Mouse (Mus musculus) intestine, embryonic 14.5 days (tissue): ENCODE results near the gene Rtn4r. TPM values are rescaled to one million over a fixed set of nuclear protein-coding genes. Genes with fewer than 3 reads are reported as not detected.

ENCODE experiments used
- ATAC-seq: fragments of 200-750 bp; cut with Nextera tagmentation; replicated peaks from 2 replicates; pipeline ENCODE4 v1.8.0; 2017; ENCODE audit warnings: low read depth, moderate number of reproducible peaks, moderate TSS enrichment, moderate library complexity; ENCODE audit not compliant: low FRiP score, low TSS enrichment
- DNase-seq: peaks from one replicate; pipeline ENCODE4 v3.0.0-alpha.2; 2018; ENCODE audit warnings: low spot score
- H3K27ac ChIP-seq: fragments of 300-500 bp; sonication (generic); 2 replicates; pipeline ENCODE4 v1.5.1; 2014; ENCODE audit warnings: low read depth, mild to moderate bottlenecking, control low read depth
- H3K27me3 ChIP-seq: fragments of 300-500 bp; sonication (generic); replicated peaks from 2 replicates; pipeline ENCODE4 v1.6.1; 2014; ENCODE audit warnings: low read length, control low read depth; ENCODE audit not compliant: control insufficient read depth, insufficient read depth
- H3K36me3 ChIP-seq: fragments of 300-500 bp; sonication (generic); 2 replicates; pipeline ENCODE4 v1.6.1; 2014; ENCODE audit warnings: low read length, control low read depth; ENCODE audit not compliant: control insufficient read depth, insufficient read depth
- H3K4me1 ChIP-seq: fragments of 300-500 bp; sonication (generic); replicated peaks from 2 replicates; pipeline ENCODE4 v1.6.1; 2014; ENCODE audit warnings: low read length, control low read depth, mixed read lengths; ENCODE audit not compliant: control insufficient read depth, insufficient read depth
- H3K4me2 ChIP-seq: fragments of 300-500 bp; sonication (generic); 2 replicates; pipeline ENCODE4 v1.6.1; 2014; ENCODE audit warnings: low read length
- H3K4me3 ChIP-seq: fragments of 300-500 bp; sonication (generic); 2 replicates; pipeline ENCODE4 v1.5.1; 2014; ENCODE audit warnings: low read depth, low read length, control low read depth, mixed read lengths
- H3K9ac ChIP-seq: fragments of 300-500 bp; sonication (generic); 2 replicates; pipeline ENCODE4 v1.6.1; 2014; ENCODE audit warnings: mild to moderate bottlenecking, low read length
- H3K9me3 ChIP-seq: fragments of 300-500 bp; sonication (generic); 2 replicates; pipeline ENCODE4 v1.6.1; 2016; ENCODE audit warnings: low read length, control low read depth; ENCODE audit not compliant: control insufficient read depth
- whole genome bisulfite sequencing: fragments of 180-500 bp; shearing (Covaris S2); extraction: QIAGEN DNeasy Blood & Tissue Kit; methylation state at CpG from one replicate; pipeline ENCODE4 v1.1.7; 2014; 5-methylcytosine and 5-hydroxymethylcytosine counted together
- polyA plus RNA-seq: library from polyadenylated mRNA; unstranded; fragments of >200 nt; fragmentation: Nextera tagmentation; extraction: Ambion mirVana; gene quantifications from 2 replicates; pipeline ENCODE4 v1.2.1, GENCODE M21; 2014

Gene Rtn4r
- polyA plus RNA-seq, 1 experiment from 2014 or later: 5.3 TPM

DNA sequence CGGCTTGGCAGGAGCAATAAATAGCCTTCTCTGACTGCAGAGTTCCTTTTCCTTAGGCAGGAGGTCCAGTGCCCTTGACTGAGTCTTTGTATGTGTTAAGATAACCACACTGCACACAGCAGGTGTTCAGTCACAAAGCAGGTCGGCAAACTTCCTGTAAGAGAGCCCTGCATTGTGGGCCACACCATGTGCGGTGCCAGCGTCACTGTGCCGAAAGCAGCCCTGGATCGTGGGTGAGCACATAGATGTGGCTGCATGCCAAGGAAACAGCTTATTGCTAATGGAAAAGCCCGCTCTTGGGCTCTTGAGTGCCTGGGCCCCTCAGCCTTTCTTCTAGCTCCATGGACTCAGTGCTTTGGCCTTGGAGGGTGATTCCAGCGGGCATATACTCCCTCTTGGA lies 16.8 kb downstream of the Rtn4r start:
- H3K36me3 ChIP-seq: no peaks in the 10 kb centered on the region
- 78% methylated on average over 8 of the region's 8 CpGs for WGBS
- H3K4me2 ChIP-seq: no peak overlapping the region
- 0 out of 2 replicates have a peak, but pooled peaks cover 3% of the 10 kb centered on the region for H3K4me1 ChIP-seq
- DNase-seq (no peak), ATAC-seq (no peak)
- no peak overlapping the region for H3K27ac ChIP-seq
- no peaks in the 10 kb centered on the region for H3K9me3 ChIP-seq
- H3K4me3 ChIP-seq: no peak overlapping the region
- H3K27me3 ChIP-seq: no peaks in the 10 kb centered on the region
- H3K9ac ChIP-seq: no peak overlapping the region

DNA sequence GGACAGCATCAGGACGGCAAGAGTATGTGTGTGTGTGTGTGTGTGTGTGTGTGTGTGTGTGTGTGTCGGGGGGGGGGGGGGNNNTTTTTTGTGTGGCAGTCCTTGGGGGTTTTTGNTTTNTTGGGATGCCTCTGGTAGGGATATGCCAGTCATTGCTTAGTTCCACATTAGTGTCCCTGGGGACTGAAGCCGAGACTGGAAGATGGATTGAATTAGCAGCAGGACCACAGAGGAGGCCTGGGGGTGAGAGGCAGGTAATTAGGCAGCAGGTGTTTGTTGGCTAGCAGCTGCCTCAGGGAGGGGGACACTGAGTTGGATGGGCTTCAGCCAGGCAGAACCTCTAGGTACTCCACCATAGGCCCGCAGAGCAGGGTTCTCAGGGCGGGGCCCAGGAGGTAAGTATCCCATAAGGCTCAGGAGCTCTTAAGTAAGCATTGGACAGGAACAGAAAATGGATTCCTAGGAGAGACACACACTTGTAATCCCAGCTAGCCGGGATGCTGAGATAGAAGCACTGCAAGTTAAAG lies 18.0 kb downstream of the Rtn4r start:
- Histone ChIP-seq H3K36me3 (no peaks in the 10 kb centered on the region), H3K4me2 (no peak overlapping the region), H3K27me3 (no peaks in the 10 kb centered on the region), H3K27ac (no peak overlapping the region), H3K4me3 (no peak overlapping the region), H3K4me1 (0 out of 2 replicates have a peak, but pooled peaks cover 3% of the 10 kb centered on the region), H3K9ac (no peak overlapping the region), H3K9me3 (no peaks in the 10 kb centered on the region)
- no peak for DNase-seq
- no peak for ATAC-seq
- WGBS: 79% methylated on average over 5 of the region's 6 CpGs

DNA sequence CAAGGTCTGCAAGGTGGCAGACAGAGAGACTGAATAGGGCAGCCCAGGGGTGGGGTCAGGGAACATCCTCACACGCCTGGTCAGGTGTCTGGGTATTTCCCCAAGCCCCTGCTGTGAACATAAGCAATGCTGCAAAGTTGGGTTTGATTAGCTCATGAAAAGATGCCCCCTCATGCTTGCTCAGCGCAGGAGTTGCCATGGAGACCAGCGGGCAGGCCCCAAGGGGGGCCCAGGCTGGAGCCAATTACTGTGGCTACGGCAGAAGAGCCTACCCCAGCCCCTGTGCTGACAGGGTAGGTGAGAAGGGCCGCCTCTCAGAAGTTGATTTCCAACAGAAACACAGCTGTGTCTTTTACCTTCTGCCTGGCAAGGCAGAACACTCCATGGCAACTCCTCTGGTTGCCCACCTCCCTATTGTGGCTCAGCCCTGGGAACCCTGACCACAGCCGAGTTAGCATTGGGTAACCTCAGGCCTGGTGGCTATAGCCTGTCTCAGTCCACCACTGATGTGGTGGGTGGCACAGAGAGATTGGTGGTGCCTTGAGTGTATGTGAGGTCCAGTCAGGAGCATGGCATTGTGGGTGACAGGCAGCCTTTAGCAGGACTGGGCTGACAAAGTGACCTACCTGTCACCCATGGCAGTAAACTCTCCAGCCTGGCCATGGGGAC lies 20.9 kb downstream of the Rtn4r start:
- no peak for DNase-seq
- no peak for ATAC-seq
- no peaks in the 10 kb centered on the region for H3K36me3 ChIP-seq
- no peaks in the 10 kb centered on the region for H3K27me3 ChIP-seq
- no peak overlapping the region for H3K4me3 ChIP-seq
- 32% methylated on average over 6 of the region's 6 CpGs for WGBS
- H3K27ac ChIP-seq: no peak overlapping the region
- no peak overlapping the region for H3K9ac ChIP-seq
- H3K4me2 ChIP-seq: no peak overlapping the region
- H3K4me1 ChIP-seq: 0 out of 2 replicates have a peak, but pooled peaks cover 3% of the 10 kb centered on the region
- no peaks in the 10 kb centered on the region for H3K9me3 ChIP-seq

DNA sequence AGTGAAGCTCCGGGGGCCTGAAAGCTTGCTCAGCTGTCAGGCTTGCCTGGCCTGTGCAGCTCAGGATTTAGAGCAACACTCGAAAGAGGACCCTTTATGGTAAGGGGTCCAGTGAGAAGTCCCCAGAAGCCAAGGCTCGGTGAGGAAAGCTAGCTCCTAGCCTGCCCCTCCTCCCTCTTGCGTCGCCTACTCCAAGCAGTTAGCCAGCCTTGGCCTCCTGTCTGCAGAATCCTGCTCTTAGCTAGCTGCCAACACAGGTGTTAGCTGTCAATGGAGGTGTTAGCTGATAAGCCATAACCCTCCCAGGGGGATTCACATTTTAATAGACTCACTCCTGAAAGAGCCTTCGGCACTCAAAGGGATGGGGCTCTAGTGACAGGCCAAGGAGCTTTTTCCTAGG lies 21.8 kb downstream of the Rtn4r start:
- 50% methylated on average over 6 of the region's 6 CpGs for WGBS
- no peak overlapping the region for H3K27ac ChIP-seq

DNA sequence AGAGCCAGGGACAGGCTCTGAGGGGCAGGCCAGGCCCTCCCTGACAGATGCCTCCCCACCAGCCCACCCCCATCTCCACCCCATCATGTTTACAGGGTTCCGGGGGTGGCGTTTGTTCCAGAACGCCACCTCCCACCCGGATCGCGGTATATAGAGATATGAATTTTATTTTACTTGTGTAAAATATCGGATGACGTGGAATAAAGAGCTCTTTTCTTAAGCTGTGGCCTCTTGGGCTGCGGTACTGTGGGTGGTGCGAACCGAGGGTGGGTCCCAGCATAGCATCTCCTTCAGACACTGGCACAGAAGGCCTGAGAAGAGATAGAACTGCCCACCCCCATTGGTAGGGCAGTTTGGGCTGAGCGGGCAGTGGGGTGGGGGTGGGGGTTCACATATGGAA lies 24.7 kb downstream of the Rtn4r start:
- no peaks in the 10 kb centered on the region for H3K36me3 ChIP-seq
- no peak overlapping the region for H3K27ac ChIP-seq
- H3K9me3 ChIP-seq: no peaks in the 10 kb centered on the region
- peaks cover 20% of the 10 kb centered on the region for H3K4me1 ChIP-seq
- no peak for ATAC-seq
- DNase-seq: no peak
- H3K9ac ChIP-seq: no peak overlapping the region
- H3K4me2 ChIP-seq: no peak overlapping the region
- no peaks in the 10 kb centered on the region for H3K27me3 ChIP-seq
- 91% methylated on average over 12 of the region's 12 CpGs for WGBS
- H3K4me3 ChIP-seq: no peak overlapping the region

More for the DNA sequence above, 21.8 kb downstream of the Rtn4r start:
- Histone ChIP-seq H3K4me2 (no peak overlapping the region), H3K27me3 (no peaks in the 10 kb centered on the region), H3K4me1 (peaks cover 3% of the 10 kb centered on the region; the same call in 1 of the 2 replicates), H3K9ac (no peak overlapping the region), H3K36me3 (no peaks in the 10 kb centered on the region), H3K9me3 (no peaks in the 10 kb centered on the region), H3K4me3 (no peak overlapping the region)
- no peak for DNase-seq
- no peak for ATAC-seq

DNA sequence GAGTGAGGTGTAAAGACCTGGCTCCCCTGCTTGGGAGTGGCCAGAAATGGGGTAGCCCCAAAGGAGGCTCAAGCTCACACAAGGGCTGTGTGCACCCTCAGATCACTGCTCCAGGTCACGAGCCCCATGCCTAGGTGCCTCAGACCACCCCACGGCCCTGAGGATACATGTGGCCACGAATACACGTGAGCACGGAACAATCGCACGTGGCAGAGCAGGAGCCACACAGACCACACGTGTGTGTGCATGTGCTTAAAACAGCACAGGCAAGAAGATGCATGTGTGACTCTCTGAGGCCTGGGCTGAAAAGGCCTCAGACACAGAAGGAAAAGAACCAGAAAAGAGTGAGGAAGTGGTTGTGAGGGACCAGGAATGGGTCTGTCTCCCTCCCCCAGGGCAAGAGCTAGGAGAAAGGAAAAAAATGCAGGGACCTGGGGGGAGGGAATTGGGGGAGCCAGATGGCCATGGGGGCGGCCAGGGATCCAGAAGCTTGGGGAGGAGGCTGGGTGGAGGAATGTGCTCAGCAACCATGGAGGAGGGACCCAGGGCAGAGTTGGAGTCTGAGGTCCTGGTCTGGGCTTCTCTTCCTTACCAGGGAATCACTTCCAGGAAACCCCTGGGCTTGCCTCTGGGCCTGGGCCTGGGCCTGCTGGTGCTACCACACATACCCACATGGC lies 25.5 kb downstream of the Rtn4r start:
- Histone ChIP-seq H3K27me3 (no peaks in the 10 kb centered on the region), H3K9me3 (no peaks in the 10 kb centered on the region), H3K4me1 (peaks cover 21% of the 10 kb centered on the region), H3K4me2 (no peak overlapping the region), H3K4me3 (no peak overlapping the region), H3K27ac (no peak overlapping the region), H3K36me3 (no peaks in the 10 kb centered on the region), H3K9ac (no peak overlapping the region)
- 87% methylated on average over 9 of the region's 9 CpGs for WGBS
- DNase-seq (no peak), ATAC-seq (no peak)

DNA sequence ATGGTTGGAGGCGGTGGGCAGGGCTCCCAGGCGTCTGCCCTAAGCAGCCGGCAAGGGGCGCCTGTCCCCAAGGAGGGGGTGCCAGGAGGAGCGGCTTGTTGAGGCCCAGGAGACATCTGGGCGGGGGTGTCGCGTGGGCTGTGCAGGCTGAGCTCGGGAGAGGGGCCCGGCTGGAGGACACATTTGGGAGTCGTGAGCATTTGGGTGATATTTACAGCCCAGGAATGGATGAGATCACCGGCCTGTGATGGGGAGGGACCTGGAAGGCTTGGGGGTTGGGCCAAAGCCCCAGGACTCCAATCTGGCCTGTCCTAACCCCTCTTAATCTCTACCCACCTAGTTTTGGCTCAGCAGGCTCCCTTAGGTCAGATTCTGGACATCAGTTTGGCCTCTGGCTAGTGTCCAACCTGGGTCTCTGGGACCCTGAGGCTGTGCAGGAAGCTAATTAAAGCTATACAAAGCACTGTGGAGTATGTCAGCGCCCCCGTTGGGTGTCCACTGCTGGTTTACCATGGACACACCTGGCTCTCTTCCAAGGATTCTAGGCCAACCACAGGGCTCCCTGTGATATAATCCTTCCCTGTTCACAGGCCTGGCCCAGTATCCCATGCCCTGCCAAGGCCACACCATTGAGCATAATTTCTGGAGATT lies 27.2 kb downstream of the Rtn4r start:
- Histone ChIP-seq H3K4me2 (no peak overlapping the region), H3K4me3 (no peak overlapping the region), H3K9me3 (no peaks in the 10 kb centered on the region), H3K9ac (no peak overlapping the region), H3K27me3 (no peaks in the 10 kb centered on the region), H3K36me3 (no peaks in the 10 kb centered on the region), H3K4me1 (peaks cover 18% of the 10 kb centered on the region), H3K27ac (no peak overlapping the region)
- ATAC-seq (peak; percentile 17; the same call in 1 of the 2 replicates), DNase-seq (no peak)
- WGBS: 22% methylated on average over 14 of the region's 14 CpGs

DNA sequence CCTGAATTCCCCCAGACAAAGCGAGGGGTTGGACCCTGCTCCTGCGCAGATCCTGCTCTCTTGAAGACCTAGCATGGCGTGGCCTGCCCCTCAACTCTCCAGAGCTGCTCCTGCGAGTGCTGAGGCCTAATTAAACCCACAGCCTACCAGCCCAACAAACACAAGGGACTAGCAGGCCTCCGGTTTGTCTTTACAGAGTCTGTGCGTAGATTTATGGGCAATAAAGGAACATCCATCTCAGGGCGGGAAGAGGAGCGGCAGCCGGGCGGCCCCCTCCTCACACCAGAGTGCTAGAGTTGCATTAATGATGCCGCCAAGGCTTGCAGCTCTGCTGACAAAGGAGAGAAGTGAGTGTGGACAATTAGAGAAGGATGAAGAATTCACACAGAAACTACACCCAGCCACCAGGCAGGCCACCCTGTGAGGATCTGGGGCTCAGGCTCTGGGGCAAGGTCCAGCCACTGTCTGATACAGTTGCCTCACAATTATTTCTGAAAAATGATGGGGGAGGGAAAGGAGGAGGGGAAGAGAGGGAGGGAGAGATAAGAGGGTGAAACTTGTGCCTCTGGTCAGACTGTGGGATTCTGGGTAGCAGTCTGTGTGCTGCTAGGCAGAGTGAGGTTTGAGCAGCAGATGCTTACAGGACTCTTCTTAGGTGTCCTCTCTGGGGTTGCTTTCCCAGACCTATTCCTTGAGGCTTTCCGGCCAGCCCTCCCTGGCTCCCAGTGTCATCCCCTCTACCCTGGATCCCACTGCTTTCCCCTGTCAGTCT lies 29.3 kb downstream of the Rtn4r start:
- Histone ChIP-seq H3K9ac (no peak overlapping the region), H3K36me3 (no peaks in the 10 kb centered on the region), H3K27ac (no peak overlapping the region), H3K4me2 (no peak overlapping the region), H3K9me3 (no peaks in the 10 kb centered on the region), H3K27me3 (no peaks in the 10 kb centered on the region), H3K4me3 (no peak overlapping the region), H3K4me1 (peaks cover 31% of the 10 kb centered on the region)
- ATAC-seq (no peak), DNase-seq (no peak)
- WGBS: 25% methylated on average over 12 of the region's 12 CpGs
